Mouse (Mus musculus) frontal cortex, adult 2 months (tissue): ENCODE measurements around the gene Mpv17. TPM values are rescaled to one million over a fixed set of nuclear protein-coding genes. Genes with fewer than 3 reads are reported as not detected.

Experiments
- DNase-seq, 2 experiments: peaks; one replicate each; pipeline ENCODE4 v3.0.0; 2022; ENCODE audit warnings: low spot score in 1 of 2; ENCODE audit errors: extremely low spot score in 1 of 2
- polyA plus RNA-seq: library from polyadenylated mRNA; depleted of rRNA; stranded (reverse); fragments of >200 nt; gene quantifications from 2 replicates; pipeline ENCODE4 v1.2.3, GENCODE M21; 2012; rRNA removed

Mpv17 gene
- polyA plus RNA-seq, 1 experiment, result 108 TPM

DNA sequence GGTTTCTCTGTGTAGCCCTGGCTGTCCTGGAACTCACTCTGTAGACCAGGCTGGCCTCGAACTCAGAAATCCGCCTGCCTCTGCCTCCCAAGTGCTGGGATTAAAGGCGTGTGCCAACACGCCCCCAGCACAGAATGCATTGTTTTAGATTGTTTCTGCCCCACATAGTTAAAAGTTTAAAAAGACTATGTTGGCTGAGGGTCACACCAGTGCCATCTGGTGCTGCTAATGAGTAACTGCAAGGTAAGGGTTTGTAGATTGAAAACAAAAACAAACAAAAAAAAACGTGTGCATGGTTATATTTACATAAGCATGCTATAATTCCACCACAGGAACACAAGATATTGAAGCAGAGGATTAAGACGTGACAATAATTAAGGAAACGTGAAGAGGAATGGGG lies 43.3 kb downstream of the Mpv17 start:
- DNase-seq, result no peak

DNA sequence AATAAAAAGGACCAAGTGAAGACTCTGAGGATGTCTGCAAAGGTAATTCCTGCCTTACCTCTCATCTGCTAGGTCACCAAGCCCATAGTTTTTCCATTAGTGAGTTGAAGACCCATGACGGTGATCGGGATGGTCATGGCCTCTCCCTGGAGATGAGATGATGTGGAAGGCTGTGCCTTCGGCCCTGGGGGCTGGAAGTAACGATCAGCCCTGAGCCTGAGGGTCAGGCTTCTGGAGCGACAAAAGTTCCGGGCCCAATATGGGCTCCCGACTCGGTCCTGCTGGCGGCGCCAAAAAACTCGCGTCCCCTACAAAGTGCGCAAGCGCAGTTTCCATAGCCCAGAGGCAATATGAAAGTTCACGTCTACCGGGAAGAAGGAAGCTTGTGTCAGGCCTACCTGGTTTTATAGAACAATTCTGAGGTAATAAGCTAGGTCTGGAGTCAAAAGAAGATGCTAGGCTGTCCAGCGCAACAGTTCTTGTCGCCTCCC lies 46.0 kb downstream of the Mpv17 start, which contains the start of gene Slc30a3:
Gene Slc30a3, minus strand, starts transcription at position 238 of the 491 bp plus-strand sequence.
- DNase-seq, result no peak

DNA sequence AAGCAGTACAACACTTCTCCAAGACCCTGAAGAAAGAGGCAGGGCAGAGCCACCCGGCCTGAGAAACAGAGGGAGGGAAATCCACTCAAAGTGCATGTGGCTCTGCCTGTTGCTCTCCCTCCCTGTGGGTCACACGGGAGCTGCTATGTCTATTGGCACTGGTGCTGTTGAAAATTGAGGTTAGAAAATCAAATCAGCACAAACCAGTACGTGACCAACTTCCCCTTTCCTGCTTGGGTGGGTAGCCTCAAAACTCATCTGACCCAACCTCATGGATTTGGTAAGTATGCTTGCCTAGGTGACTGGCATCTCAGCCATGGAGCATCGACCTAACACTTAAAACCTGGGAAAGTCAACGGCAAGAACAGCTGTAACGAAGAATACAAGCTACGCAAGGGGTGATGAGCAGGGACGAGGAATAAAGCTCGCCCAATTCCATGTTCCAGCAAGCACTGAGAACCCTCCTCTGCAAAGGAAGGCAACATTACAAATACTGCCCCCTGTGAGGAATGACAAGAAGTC lies 48.2 kb downstream of the Mpv17 start, which contains the start of gene Dnajc5g:
Gene Dnajc5g, plus strand, starts transcription at position 472 of the 522 bp plus-strand sequence.
- no peak for DNase-seq

DNA sequence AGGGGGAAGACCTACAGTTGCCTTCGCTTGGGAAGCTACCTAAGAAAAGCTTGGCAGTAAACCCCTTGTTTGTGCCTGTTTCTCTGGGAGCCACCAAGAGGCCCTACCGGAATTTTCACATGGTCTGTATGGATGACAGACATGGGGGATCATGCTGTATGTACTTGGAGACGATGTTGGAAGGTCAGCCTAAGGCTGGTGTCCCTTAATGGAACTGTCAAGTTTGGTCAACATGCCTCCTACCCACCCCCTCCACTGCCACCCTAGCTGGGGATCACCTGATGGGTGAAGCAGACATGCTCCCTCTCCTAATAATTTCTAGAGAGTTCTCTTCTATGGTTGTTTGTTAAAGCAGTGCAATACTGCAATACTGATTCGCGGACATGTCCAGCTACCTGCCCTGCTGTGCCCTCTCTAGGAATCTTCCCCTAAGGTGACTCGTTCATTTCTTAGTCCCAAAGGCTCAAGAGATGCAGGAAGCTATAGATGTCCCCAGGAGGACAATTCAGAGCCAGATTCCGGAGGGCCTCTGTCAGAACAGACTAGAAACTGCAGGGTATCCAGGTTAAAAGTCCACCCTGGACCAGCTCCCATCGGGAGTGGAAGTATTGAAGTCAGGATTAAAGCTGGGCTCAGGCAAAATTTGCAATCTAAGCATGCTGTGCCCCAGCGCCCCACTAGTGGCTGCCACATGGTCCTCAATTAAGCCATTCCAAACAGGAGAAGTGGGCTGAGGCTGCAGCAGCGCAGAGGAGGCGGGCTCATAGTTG lies 58.2 kb downstream of the Mpv17 start:
- no peak for DNase-seq

DNA sequence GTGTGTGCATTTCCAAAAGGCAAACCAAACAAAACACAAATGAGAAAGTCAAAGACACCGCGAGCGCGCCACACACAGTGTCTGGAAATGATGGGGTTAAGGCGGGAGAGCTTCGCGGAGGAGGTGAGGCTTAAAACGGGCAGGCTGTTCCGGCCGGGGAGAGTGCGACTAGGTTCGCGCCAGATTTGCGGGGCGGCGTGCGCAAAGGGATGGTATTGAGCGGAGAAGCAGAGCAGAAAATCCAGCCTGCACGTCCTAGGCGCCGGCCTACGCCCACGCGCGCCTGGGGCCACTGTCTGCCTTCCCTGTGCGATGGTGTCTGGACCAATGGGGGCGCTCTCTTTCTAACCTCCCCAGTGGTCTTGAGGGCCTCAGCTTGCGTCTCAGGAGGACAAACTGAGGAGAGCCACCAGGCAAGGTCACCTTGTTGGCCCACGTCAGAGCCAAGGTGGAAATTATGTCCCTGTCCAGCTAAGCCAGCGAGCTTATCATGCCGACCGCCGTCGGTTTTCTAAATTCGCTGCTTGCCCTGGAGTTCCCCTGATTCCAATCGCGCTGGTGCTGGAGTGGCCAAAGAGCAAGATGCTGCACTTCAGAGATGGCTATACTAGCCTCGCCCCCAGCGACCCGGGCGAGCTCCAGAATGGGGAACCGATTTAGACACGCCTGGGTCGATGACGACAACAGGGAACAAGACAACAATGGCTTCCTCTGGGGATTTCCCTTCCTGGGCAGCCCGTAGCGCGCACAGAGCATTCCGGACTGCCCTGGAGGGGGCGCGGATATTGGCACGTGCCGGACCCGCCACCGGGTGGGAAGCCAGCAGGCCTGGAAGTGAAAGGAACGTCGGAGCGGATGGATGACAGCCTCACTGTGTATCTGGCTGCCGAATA lies 59.0 kb downstream of the Mpv17 start:
- DNase-seq, result peak in 1 of 2 experiments; percentile 69

DNA sequence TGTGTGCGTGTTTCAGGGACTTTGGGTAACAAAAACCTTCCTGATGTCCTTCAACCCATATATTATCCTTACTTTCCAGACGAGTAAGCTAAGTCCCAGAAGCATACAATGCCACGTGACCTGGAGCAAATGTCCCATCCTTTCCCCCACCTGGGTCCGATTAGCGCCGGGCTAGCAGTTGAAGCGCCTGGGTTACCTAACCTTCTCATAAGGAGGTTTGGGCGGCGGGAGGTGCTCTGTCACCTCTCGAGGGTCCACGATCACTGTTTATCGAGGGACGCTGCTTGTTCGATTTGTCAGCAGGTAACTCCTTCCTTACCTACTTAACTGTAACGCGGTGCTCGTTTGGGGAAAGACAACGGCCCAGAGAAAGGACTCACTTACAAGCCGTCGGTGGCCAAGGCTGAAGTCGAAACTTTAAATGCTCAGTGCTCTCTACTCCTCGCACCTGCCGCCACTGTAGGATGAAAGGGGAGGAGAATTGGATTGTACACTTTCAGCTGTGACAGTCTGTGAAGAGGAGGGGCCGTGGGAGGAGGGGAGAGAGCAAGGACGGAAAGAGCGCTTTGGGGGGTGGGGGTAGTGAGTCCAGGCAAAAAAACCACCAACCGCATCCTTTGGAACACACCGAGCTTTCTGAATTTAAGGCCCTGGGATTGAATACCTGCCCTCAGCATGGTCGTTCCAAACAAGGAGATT lies 59.8 kb downstream of the Mpv17 start:
- no peak for DNase-seq

DNA sequence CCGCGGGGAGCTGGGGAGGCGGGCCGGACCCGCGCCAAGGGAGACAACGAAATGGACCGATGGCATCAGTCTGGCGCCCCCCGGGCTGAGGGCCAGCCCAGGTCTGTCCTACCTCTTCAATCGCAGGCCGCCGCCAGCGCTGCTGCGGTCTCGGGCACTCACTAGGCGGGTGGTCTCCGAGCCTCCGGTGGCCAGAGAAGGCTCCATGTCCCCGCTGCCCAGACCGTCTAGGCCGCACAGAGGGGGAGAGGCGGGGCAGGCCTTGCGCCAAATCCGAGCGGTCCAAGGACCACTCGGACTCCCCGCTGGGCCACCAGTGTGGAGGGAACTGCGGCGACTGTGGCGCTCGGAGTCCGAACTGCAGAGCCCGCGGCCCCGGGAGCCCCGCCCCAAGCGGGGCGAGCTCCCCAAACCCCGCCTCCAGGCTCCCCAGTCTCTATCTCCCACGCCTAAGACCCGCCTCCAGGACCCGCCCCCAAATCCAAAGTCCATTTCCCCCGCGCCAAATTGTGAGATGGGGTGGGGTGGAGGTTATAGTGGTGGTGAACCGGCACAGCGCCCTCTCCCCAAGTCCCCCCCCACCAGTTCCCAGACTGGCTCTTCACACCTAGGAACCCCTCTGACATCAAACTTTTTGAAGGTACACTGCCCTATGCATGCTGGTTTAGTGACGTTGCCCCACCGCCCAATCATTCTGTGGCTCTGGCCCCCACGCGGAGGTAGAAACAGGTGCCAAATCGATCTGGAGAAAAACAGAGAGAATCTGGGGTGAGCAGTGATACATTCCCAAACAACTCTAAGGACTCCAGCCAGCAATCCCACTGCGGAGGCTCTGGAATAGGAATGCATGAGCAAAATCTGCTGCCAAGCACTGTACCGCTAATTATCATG lies 60.7 kb downstream of the Mpv17 start:
- DNase-seq, result peak in 1 of 2 experiments; percentile 66

DNA sequence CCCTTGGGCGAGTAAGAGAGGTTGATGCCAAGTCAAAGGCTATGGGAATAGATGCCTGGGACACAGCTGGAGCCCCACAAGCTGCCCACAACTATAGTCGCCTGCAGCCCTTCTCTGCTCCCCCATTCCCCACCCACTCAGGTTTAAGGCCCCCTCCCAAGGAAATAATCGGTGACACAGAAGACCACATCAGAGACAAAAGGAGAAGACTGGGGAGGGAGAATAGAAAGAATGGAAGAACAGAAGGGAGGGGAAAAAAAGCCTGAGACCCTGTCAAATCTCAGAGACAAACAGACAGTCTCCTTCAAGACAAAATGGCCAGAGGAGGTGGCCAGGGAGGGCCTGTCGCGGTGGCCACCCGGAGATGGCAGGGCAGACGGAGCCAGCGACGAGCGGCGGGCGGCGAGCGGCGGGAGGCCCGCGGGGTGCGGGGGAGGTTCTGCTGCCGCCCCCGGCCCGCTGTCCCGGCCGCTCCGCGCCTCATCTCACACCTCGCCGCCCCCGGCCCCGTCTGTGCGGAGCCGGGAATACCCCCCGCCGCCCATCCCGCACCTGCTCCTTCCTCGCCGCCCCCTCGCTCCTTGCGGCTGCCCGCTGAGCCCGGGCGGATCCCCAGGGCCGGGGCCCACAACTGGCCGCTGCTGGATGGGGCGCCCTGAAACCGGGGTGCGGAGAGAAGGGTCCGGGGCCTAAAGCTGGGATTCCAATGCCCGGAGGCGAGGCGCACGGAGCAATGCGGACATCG lies 61.6 kb downstream of the Mpv17 start:
- DNase-seq, result peak in 1 of 2 experiments; percentile 72

Other genes starting within 250 kb of the Mpv17 start
- 158 and 207 TPM in 2 replicates for gene Ost4, start 246.5 kb downstream of the Mpv17 start, polyA plus RNA-seq
- 4.2 and 4.7 TPM in 2 replicates for gene Emilin1, start 240.8 kb downstream of the Mpv17 start, polyA plus RNA-seq
- 28.4 and 30.6 TPM in 2 replicates for gene Khk, start 232.8 kb downstream of the Mpv17 start, polyA plus RNA-seq
- 25.6 and 39.1 TPM in 2 replicates for gene Cgref1, start 208.7 kb downstream of the Mpv17 start, polyA plus RNA-seq
- 192 and 208 TPM in 2 replicates for gene Preb, start 193.9 kb downstream of the Mpv17 start, polyA plus RNA-seq
- gene Tcf23, start 185.6 kb downstream of the Mpv17 start, polyA plus RNA-seq, result 0.20 and 0.21 TPM in 2 replicates
- gene Atraid, start 105.9 kb downstream of the Mpv17 start, polyA plus RNA-seq, result 175 TPM in 2 replicates
- gene Slc5a6, start 105.3 kb downstream of the Mpv17 start, polyA plus RNA-seq, result 33.1 and 35.2 TPM in 2 replicates
- gene Cad, start 99.5 kb downstream of the Mpv17 start, polyA plus RNA-seq, result 14.8 and 18.0 TPM in 2 replicates
- not detected in 2 replicates for gene Dnajc5g, start 48.0 kb downstream of the Mpv17 start, polyA plus RNA-seq
- gene Slc30a3, start 46.0 kb downstream of the Mpv17 start, polyA plus RNA-seq, result 140 and 173 TPM in 2 replicates
- gene Trim54, start 37.5 kb downstream of the Mpv17 start, polyA plus RNA-seq, result 0.64 and 2.0 TPM in 2 replicates
- gene Ucn, start 15.4 kb downstream of the Mpv17 start, polyA plus RNA-seq, result 2.0 and 2.7 TPM in 2 replicates
- gene Gm29609, start 25.7 kb upstream of the Mpv17 start, polyA plus RNA-seq, result 3.0 and 4.0 TPM in 2 replicates
- gene Gtf3c2, start 25.9 kb upstream of the Mpv17 start, polyA plus RNA-seq, result 80.3 and 89.9 TPM in 2 replicates
- 86.9 and 89.2 TPM in 2 replicates for gene Snx17, start 39.0 kb upstream of the Mpv17 start, polyA plus RNA-seq
- 50.6 and 63.3 TPM in 2 replicates for gene Eif2b4, start 39.2 kb upstream of the Mpv17 start, polyA plus RNA-seq
- 44.6 and 47.2 TPM in 2 replicates for gene Zfp513, start 48.1 kb upstream of the Mpv17 start, polyA plus RNA-seq
- 90.8 and 98.9 TPM in 2 replicates for gene Ppm1g, start 66.4 kb upstream of the Mpv17 start, polyA plus RNA-seq
- 99.9 and 116 TPM in 2 replicates for gene Nrbp1, start 86.6 kb upstream of the Mpv17 start, polyA plus RNA-seq
- gene Gm9970, start 87.0 kb upstream of the Mpv17 start, polyA plus RNA-seq, result not detected in 2 replicates
- gene Krtcap3, start 97.4 kb upstream of the Mpv17 start, polyA plus RNA-seq, result 3.0 and 3.2 TPM in 2 replicates
- 69.6 and 78.0 TPM in 2 replicates for gene Ift172, start 136.9 kb upstream of the Mpv17 start, polyA plus RNA-seq
- gene Fndc4, start 141.8 kb upstream of the Mpv17 start, polyA plus RNA-seq, result 132 and 178 TPM in 2 replicates
- gene Gckr, start 143.2 kb upstream of the Mpv17 start, polyA plus RNA-seq, result 0.16 and 0.23 TPM in 2 replicates